Mouse (Mus musculus) embryo, embryonic 11.5 days (tissue): ENCODE measurements around the gene Atat1.

Experiments
- DNase-seq: peaks from one replicate; pipeline ENCODE4 v3.0.0-alpha.2; 2012; ENCODE audit warnings: low read depth, low spot score

The Atat1 gene

GRCm38 (mm10) chr17:35917463-35918251, 7.8 kb upstream of the Atat1 start:
- peak; percentile 48 for DNase-seq

- no peak for DNase-seq
These were observed 7.2 kb upstream of the Atat1 start for GRCm38 (mm10) chr17:35917143-35917462.

DNA sequence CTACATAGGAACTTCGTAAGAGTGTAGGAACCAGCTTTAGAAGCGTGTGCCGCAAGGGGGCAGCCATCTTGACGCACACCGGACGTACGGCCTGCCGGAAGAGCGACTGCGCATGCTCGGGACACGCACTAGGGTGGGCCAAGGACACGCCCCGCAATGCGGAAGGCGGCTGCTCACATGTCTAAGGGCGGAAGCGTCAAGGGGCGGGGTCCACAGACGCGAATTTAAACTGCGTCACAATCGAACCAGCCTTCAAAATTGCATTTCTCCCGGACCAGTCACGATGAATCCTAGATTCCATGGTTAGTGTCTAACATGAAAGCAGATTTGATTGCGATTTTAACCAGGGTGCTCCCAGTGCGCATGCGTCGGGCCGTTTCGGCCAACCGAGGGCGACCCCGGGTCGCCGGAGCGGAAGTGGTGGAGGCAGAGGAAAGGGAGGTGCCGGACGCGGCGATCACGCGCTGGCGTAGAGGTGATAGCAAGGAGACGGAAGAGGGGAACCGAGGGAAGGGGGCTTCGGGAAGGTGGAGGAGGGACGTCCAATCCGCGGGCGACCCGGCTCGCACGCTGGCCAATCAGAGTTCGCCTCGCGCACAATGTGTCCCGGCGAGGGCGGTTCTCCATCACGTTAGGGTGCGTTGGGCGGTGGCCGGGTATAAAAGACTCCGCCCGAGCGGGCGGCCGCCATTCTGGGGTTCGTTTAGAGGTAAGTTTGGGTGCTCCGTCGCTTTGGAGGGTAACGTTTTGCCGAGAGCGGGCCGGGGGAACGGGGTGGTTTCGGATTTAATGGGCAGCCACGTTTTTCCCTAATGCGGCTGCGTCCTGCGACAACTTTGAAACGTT, 6.6 kb upstream of the Atat1 start, which contains the start of the genes Mrps18b and Ppp1r10:
Mrps18b (minus strand) TSS at position 93 of the 846 bp plus-strand sequence.
Ppp1r10 (plus strand) TSS at position 138 of the 846 bp plus-strand sequence.
- peak; percentile 98 for DNase-seq

DNA sequence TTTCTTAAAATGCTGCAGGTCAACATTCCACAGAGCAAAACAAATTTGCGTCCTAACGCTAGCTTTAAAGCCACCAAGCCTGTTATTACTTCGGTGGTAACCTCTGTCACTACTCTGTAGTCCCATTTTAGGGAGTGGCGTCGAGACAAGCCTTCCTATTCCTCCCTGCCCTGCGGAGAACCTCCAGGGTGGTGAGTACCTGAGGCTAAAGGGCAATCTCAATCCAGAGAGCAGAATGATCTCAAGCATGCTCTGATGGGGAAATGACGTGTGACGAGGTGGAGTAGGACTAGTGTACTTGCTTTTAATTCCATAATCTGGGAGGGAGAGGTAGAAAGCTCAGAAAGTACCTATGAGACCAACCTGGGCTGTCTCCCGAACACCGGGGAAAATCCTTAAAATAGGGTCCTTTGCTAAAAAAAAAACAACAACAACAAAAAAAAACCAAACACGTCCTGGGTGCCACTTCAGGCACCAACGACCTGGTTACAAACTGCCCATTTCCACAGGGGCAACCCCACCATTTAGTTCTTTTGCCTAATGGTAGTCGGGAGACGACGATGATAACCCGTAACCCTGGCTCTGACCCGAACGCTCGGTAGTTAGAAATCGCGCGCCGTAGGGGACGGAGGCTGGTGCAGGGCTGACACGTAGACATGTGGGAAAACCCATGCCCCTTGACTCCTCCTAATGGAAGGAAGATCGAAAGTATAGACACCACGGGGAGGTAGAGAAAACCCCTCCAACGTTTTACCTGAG, 5.8 kb upstream of the Atat1 start:
- no peak for DNase-seq

DNA sequence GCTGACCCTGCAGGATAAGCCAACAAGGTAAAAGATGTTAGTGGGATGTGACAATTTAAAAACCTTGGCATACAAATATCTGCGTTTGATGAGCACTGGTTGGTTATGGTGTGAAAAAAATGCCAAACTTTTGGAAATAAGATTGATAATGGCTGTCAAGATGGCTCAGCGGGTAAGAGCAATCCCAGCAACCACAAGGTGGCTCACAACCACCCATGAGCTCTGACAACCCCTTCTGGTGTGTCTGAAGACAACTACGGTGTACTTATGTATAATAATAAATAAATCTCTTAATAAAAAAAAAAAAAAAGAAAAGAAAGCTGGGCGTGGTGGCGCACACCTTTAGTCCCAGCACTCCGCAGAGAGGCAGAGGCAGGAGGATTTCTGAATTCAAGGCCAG, 5.1 kb upstream of the Atat1 start:
- no peak for DNase-seq

DNA sequence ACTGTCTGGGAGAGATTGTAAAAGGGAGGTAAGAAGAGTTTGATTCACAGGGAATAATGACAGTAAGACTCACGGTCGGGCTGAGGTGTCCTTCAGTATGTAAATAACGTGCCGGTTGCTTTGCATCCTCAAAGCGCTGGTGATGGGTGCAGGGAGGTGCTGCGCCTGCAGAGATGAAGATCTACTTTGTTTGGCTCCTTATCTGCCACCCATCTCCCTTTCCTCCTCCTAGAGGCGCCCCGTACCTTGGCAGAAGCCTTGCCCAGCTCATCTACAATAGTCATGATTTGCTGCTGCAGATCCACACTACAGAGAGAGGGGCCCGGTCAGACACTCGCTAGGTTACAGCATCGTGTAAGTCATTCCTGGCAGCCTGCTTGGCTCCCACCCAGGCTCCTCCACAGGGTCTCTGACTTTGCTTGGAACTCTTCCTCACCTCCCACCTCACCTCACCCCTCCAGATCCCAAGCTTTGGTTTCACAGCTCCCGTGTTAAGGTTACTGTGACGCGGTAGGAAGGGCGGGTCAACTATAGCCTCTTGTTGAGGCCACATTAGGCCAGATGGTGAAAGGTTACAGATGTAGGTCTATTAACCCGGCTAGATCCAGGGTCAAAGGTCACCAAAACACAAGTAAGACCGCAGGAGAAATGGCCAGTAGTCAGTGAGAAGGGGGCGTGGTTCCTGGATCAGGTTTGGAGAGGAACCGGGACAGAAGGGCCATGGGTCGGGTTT, 523 bp downstream of the Atat1 start:
- DNase-seq, result peak; percentile 32

DNA sequence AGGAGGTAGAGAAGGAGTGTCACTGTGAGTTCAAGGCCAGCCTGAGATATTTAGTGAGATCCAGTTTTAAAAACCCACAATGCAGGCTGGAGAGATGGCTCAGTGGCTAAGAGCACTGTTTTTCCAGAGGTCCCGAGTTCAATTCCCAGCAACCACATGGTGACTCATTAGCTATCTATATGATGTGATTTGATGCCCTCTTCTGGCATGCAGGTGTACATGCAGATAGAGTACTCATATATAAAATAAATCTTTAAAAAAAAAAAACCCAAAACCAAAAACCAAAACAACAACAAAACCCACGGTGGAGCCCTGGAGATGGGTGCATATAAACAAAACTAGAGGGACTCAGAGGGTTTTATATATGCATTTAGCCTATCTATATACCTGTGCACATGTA, 2.3 kb downstream of the Atat1 start:
- no peak for DNase-seq

DNA sequence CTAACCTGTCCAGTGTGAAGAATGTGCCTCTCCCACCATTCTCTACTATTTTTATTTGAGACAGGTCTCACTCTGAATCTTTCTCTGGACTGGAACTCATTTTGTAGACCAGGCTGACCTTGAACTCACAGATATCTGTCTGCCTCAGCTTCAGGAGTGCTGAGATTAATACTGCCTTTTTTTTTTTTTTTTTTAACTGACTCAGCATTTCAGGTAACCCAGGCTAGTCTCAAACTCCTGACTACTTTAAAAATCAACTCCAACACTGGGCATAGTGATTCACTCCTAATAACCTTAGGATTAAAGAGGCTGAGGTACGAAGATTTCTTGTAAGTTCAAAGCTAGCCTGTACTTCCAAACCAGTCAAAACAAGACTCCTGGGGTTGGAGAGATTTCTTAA, 4.3 kb downstream of the Atat1 start:
- DNase-seq, result no peak

DNA sequence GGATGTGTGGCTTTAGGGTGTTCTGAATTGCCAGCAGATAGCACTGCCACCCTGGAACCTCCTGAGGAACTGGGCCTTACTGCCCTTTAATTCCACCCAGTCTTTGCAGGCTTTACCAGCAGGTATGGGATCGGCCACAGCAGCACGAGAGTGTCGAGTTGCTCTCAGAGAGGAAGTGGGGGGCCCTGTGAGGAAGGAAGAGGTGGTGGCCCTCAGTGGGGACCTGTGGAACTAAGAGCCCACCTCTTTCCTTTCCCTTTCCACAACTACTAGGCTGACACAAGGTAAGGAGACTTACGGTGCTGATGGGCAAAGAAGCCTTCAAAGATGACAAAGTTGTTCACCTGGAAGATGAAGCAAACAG, 5.9 kb downstream of the Atat1 start:
- no peak for DNase-seq

GRCm38 (mm10) chr17:35903343-35903991, 6.4 kb downstream of the Atat1 start:
- no peak for DNase-seq

- DNase-seq, result no peak
These were observed 9.2 kb downstream of the Atat1 start for GRCm38 (mm10) chr17:35900636-35901035.

DNA sequence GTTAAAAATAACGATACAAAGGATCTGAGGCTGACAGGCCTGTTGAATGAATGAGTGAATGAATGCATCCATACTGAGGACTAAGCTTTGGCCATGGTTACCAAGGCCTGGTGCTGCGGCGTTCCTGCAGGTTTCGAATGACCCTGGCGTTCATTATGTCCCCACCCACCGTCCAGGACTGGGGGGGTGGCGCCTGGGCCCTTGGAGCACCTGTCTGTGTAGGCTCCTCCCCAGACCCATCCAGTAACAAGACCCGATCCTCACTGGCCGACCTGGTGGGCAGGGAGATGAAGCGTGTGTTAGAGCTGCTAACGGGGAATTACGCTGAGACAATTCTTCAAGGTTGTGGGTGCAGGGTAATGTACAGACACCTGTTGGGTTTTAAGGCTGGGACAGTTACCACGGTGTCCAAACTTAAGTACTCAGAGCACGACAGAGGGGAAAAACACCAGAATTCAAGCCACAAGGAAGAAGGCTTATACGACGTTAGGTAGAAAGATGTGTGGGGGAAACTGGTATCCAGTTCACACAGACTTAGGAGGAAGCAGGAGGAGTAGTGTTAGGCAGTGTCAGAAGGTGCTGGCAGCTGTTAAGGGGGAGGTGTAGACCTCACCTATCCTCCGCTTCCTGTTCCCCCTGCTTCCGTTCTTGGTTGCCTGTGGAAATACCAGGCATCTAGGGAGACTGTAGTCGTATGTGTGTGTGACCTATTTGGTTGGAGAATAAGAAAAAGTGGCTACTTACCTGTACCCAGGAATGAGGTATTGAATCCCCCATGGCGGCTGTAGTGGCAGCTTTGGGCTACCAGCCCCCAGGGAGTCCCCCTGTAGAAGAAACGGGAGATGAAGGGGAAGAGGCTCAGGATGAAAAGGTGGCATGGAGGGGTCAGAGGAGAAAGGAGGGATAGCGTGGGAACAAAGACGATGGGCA, 12.0 kb downstream of the Atat1 start:
- DNase-seq, result no peak

- peak; percentile 87 for DNase-seq
These were observed 12.9 kb downstream of the Atat1 start, which contains the start of gene 2310061I04Rik for GRCm38 (mm10) chr17:35896781-35897643. TSS of gene 2310061I04Rik (minus strand) at chr17:35897431.

GRCm38 (mm10) chr17:35887725-35888124, 22.1 kb downstream of the Atat1 start:
- no peak for DNase-seq

- no peak for DNase-seq
These were observed 26.1 kb downstream of the Atat1 start for GRCm38 (mm10) chr17:35883777-35884176.

DNA sequence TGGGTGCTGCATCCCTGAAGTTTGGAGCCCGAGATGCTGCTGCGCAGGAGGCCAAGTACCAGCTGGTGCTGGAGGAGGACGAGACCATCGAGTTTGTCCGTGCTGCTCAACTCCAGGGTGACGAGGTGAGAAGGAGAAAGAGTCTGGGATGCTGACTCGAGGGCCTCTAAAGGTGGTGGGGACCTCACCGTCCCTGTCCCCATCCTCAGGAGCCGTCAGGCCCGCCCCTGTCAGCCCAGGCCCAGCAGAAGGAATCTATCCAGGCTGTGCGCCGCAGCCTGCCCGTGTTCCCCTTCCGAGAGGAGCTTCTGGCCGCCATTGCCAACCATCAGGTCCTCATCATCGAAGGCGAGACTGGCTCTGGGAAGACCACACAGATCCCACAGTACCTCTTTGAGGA, 27.0 kb downstream of the Atat1 start:
- DNase-seq, result no peak

DNA sequence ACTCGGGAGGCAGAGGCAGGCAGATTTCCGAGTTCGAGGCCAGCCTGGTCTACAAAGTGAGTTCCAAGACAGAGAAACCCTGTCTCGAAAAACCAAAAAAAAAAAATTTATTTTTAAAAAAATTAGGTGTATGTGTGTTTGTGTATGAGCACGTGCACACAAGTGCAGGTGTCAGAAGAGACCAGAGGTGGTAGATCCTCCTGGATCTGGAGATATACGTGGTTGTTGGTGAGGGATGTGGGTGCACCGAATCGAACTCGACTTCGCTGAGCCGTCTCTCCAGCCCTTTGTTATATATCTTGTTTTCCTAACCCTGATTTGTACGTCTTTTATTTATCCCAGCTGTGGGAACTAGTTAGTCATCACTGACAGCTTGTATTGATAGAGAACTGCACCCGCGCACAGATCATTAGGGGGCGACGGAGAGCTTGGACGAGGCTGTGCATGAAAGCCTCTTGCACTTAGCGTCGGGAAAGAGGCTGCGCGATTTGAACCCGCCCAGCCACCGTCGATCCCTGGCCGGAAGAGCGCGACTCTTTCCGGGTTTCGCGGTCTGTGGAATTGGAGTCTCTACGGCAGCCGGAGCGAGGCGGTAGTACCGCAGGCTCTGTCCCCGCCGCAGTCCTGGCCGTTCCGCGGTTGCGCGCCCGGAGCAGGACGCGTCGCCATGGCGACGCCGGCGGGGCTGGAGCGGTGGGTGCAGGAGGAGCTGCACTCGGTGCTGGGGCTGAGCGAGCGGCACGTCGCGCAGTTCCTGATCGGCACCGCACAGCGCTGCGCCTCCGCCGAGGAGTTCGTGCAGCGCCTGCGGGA, 30.4 kb downstream of the Atat1 start, which contains the start of gene Dhx16:
Dhx16 (plus strand) TSS at position 575 of the 813 bp plus-strand sequence.
- peak; percentile 89 for DNase-seq

- DNase-seq, result no peak
These were observed 35.2 kb downstream of the Atat1 start for GRCm38 (mm10) chr17:35874721-35875120.
